Mouse (Mus musculus): ENCODE results near the gene Gm49361.

- TF ChIP-seq JUND (conservative IDR thresholded peaks at IDR 0.05; ENCODE audit: low read depth, low read length) (no peak), E2F4 (IDR thresholded peaks at IDR 0.05; ENCODE audit: insufficient replicate concordance, low read depth, low read length) (no peak), ETS1 (conservative IDR thresholded peaks at IDR 0.05; ENCODE audit: low read depth, low read length) (peak; percentile 31; the same call in 1 of the 2 replicates), RAD21 (IDR thresholded peaks at IDR 0.05; ENCODE audit: low read depth, low read length) (no peak), CTCF (conservative IDR thresholded peaks at IDR 0.05 in 1 of 2, IDR thresholded peaks at IDR 0.05 in 1 of 2; ENCODE audit: low read depth in 2 of 2, low read length in 2 of 2) (no peak), KAT2A (IDR thresholded peaks at IDR 0.05; ENCODE audit: insufficient replicate concordance, low read length) (no peak), MYC (IDR thresholded peaks at IDR 0.05; ENCODE audit: low read depth, low read length) (no peak), POLR2A (IDR thresholded peaks at IDR 0.05; ENCODE audit: low read depth, low read length) (no peak), EP300 (IDR thresholded peaks at IDR 0.05; ENCODE audit: low read length) (peak; percentile 52; the same call in 1 of the 2 replicates), MEF2A (IDR thresholded peaks at IDR 0.05; ENCODE audit: borderline replicate concordance, low read depth, low read length) (no peak), MAFK (IDR thresholded peaks at IDR 0.05; ENCODE audit: insufficient replicate concordance, low read length) (no peak)
Measured at GRCm38 (mm10) chr14:57732668-57733293, 13.1 kb downstream of the Gm49361 start.
